Mouse (Mus musculus) bone marrow macrophage, adult 2 months (primary cell): ENCODE results near the gene Ttyh3.

Experiments
- CTCF ChIP-seq: IDR thresholded peaks from 2 replicates; pipeline ENCODE4 v1.5.1; 2012; ENCODE audit warnings: low read depth, mild to moderate bottlenecking, low read length, moderate library complexity
- POLR2A ChIP-seq: IDR thresholded peaks from 2 replicates; pipeline ENCODE4 v1.6.1; 2012; ENCODE audit warnings: mild to moderate bottlenecking, low read depth, low read length, borderline replicate concordance

DNA sequence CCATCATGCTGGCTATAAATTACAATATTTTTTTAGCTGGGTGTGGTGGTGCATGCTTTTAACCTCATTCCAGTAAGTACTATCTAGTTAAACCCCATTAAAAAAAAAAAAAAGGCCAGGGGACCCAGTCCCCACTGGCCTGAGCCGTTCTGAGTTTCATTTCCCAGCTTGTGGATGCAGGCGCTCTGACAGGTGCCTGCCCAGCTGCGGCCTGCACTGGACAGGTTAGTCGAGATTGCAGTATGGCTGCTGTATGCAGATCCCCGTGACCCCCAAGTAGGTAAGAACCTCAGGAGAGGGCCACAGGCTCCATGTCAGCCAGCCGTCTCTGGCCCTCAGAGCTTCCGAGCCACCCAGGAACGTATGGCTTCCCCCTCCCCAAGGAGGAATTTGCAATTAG is 12.6 kb upstream of the Ttyh3 start:
- TF ChIP-seq CTCF (no peak), POLR2A (no peak)
